Mouse (Mus musculus): ENCODE results near the gene Ndrg3. TPM values are rescaled to one million over a fixed set of nuclear protein-coding genes. Genes with fewer than 3 reads are reported as not detected.
"Not testable (repeated sequence)": the region's sequence is repeated elsewhere in the genome, so short reads cannot be mapped to it uniquely, and the experiment has no call there.

Ndrg3 gene
- polyA plus RNA-seq, 1 experiment from 2014 or later: 123 TPM

GRCm38 (mm10) chr2:156958496-156959252, 33.2 kb downstream of the Ndrg3 start:
- no peak for ATAC-seq (replicated peaks)
- Histone ChIP-seq H3K4me1 (peaks cover 8% of the 10 kb centered on the region; the same call in 1 of the 2 replicates), H3K27me3 (no peaks in the 10 kb centered on the region), H3K9ac (replicated peaks) (no peak overlapping the region), H3K9me3 (no peaks in the 10 kb centered on the region), H3K4me2 (replicated peaks) (no peak overlapping the region), H3K4me3 (no peak overlapping the region), H3K36me3 (no peaks in the 10 kb centered on the region), H3K27ac (replicated peaks) (no peak overlapping the region)
- 85% methylated on average over 9 of the region's 9 CpGs for WGBS

GRCm38 (mm10) chr2:156957035-156957434, 34.8 kb downstream of the Ndrg3 start:
- Histone ChIP-seq H3K27ac (replicated peaks) (no peak overlapping the region), H3K36me3 (no peaks in the 10 kb centered on the region), H3K9me3 (no peaks in the 10 kb centered on the region), H3K4me2 (replicated peaks) (no peak overlapping the region), H3K9ac (replicated peaks) (no peak overlapping the region), H3K27me3 (no peaks in the 10 kb centered on the region), H3K4me1 (peaks cover 8% of the 10 kb centered on the region; the same call in 1 of the 2 replicates), H3K4me3 (no peak overlapping the region)
- no peak for ATAC-seq (replicated peaks)
- 82% methylated on average over 2 of the region's 2 CpGs for WGBS

DNA sequence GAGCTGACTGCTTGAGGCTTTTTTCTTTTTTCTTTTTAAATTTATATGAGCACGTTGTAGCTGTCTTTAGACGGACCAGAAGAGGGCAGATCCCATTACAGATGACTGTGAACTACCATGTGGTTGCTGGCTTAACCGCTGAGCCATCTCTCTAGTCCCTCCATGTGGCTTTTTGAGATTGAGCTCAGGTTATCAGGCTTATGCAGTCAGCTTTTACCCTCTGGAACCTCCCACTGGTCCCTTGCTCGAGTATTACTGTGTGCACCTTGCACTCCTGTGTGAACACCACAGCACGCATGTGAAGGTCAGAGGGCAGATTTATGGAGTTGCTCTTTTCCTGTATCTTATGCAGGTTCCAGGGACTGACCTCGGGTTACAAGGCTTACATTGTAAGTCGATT, 35.5 kb downstream of the Ndrg3 start:
- no peak overlapping the region for H3K4me2 ChIP-seq (replicated peaks)
- no peak overlapping the region for H3K27ac ChIP-seq (replicated peaks)
- H3K36me3 ChIP-seq: no peaks in the 10 kb centered on the region
- WGBS: 78% methylated on average over 7 of the region's 7 CpGs
- H3K4me1 ChIP-seq: peaks cover 8% of the 10 kb centered on the region; the same call in 1 of the 2 replicates
- no peaks in the 10 kb centered on the region for H3K9me3 ChIP-seq
- no peak overlapping the region for H3K4me3 ChIP-seq
- no peak overlapping the region for H3K9ac ChIP-seq (replicated peaks)
- ATAC-seq (replicated peaks): no peak
- H3K27me3 ChIP-seq: no peaks in the 10 kb centered on the region

DNA sequence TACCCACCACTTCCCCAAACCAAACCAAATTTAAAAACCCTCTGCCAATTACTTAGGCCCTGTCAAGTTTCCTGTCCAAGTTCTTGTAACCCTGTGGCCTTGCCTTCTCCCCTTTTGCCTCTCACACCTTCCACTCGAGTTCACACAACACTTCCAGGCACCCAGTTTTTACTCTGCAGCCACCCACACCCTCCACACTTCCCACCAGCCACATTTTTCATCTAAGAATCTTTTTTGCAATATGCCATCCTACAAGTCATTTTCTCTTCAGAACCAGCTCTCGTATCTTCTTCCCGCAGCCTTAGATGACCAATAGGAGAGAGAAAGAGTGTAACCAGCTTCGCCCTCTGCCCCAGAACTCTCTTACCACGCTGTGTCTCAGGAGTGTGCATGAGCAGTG, 37.4 kb downstream of the Ndrg3 start:
- no peaks in the 10 kb centered on the region for H3K27me3 ChIP-seq
- ATAC-seq (replicated peaks): no peak
- H3K36me3 ChIP-seq: peaks cover 5% of the 10 kb centered on the region; the same call in 1 of the 2 replicates
- peak overlapping the region; percentile 16; the same call in 1 of the 2 replicates for H3K27ac ChIP-seq (replicated peaks)
- no peak overlapping the region for H3K9ac ChIP-seq (replicated peaks)
- H3K4me2 ChIP-seq (replicated peaks): no peak overlapping the region
- peaks cover 11% of the 10 kb centered on the region for H3K4me1 ChIP-seq
- no peaks in the 10 kb centered on the region for H3K9me3 ChIP-seq
- WGBS: 89% methylated on average over 5 of the region's 5 CpGs
- H3K4me3 ChIP-seq: no peak overlapping the region

GRCm38 (mm10) chr2:156951301-156952094, 40.4 kb downstream of the Ndrg3 start:
- Histone ChIP-seq H3K27ac (replicated peaks) (peak overlapping the region; percentile 67), H3K27me3 (no peaks in the 10 kb centered on the region), H3K36me3 (peaks cover 20% of the 10 kb centered on the region), H3K4me2 (replicated peaks) (no peak overlapping the region), H3K9me3 (no peaks in the 10 kb centered on the region), H3K4me1 (peaks cover 8% of the 10 kb centered on the region; the same call in 1 of the 2 replicates), H3K9ac (replicated peaks) (no peak overlapping the region), H3K4me3 (no peak overlapping the region)
- ATAC-seq (replicated peaks): no peak
- 92% methylated on average over 10 of the region's 10 CpGs for WGBS

GRCm38 (mm10) chr2:156950816-156951215, 41.0 kb downstream of the Ndrg3 start:
- Histone ChIP-seq H3K4me2 (replicated peaks) (no peak overlapping the region), H3K27me3 (no peaks in the 10 kb centered on the region), H3K36me3 (peaks cover 21% of the 10 kb centered on the region), H3K4me1 (peaks cover 8% of the 10 kb centered on the region; the same call in 1 of the 2 replicates), H3K27ac (replicated peaks) (peak overlapping the region; percentile 67), H3K4me3 (no peak overlapping the region), H3K9ac (replicated peaks) (no peak overlapping the region), H3K9me3 (no peaks in the 10 kb centered on the region)
- no peak for ATAC-seq (replicated peaks)
- WGBS: 65% methylated on average over 3 of the region's 3 CpGs

GRCm38 (mm10) chr2:156941523-156941922, 50.3 kb downstream of the Ndrg3 start:
- not testable (repeated sequence) for H3K27me3 ChIP-seq; H3K4me3 ChIP-seq; H3K4me1 ChIP-seq; ATAC-seq (replicated peaks); H3K9me3 ChIP-seq; H3K4me2 ChIP-seq (replicated peaks); H3K27ac ChIP-seq (replicated peaks); H3K9ac ChIP-seq (replicated peaks)
- peaks cover 26% of the 10 kb centered on the region for H3K36me3 ChIP-seq
- 90% methylated on average over 9 of the region's 9 CpGs for whole genome bisulfite sequencing

- ATAC-seq (replicated peaks); H3K27ac ChIP-seq (replicated peaks); H3K4me3 ChIP-seq; H3K4me1 ChIP-seq; H3K4me2 ChIP-seq (replicated peaks); H3K9me3 ChIP-seq; H3K27me3 ChIP-seq; H3K9ac ChIP-seq (replicated peaks): not testable (repeated sequence)
- peaks cover 34% of the 10 kb centered on the region for H3K36me3 ChIP-seq
- 66% methylated on average over 6 of the region's 6 CpGs for WGBS
Measured at GRCm38 (mm10) chr2:156939926-156940325, 51.9 kb downstream of the Ndrg3 start.

GRCm38 (mm10) chr2:156937795-156938194, 54.1 kb downstream of the Ndrg3 start:
- Histone ChIP-seq H3K27me3 (no peaks in the 10 kb centered on the region), H3K4me2 (replicated peaks) (no peak overlapping the region), H3K9me3 (no peaks in the 10 kb centered on the region), H3K27ac (replicated peaks) (no peak overlapping the region), H3K36me3 (peaks cover 31% of the 10 kb centered on the region), H3K4me3 (no peak overlapping the region), H3K4me1 (no peaks in the 10 kb centered on the region), H3K9ac (replicated peaks) (no peak overlapping the region)
- no peak for ATAC-seq (replicated peaks)
- 88% methylated on average over 2 of the region's 2 CpGs for WGBS

DNA sequence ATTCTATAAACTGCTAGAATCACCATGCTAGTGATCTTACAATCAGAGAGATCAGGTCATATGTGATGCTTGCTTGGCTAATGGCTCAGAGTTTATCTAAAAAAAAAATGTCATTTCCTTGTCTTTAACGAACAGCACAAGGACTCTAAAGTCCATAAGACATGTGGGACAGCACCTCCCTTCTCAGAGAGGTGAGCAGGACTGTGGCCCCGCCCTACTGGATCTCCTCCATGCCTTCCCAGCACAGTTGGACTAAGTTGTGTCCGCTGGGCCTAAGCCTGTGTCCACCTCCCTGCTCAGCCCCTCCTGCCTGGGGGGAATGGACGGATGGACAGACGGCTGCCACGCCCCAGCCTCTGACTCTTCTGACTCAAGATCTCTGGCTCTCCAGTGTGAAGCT, 56.9 kb downstream of the Ndrg3 start:
- Histone ChIP-seq H3K4me1 (no peaks in the 10 kb centered on the region), H3K27me3 (no peaks in the 10 kb centered on the region), H3K36me3 (peaks cover 40% of the 10 kb centered on the region), H3K27ac (replicated peaks) (no peak overlapping the region), H3K4me3 (no peak overlapping the region), H3K9ac (replicated peaks) (no peak overlapping the region), H3K9me3 (no peaks in the 10 kb centered on the region), H3K4me2 (replicated peaks) (no peak overlapping the region)
- no peak for ATAC-seq (replicated peaks)
- 90% methylated on average over 6 of the region's 6 CpGs for WGBS

DNA sequence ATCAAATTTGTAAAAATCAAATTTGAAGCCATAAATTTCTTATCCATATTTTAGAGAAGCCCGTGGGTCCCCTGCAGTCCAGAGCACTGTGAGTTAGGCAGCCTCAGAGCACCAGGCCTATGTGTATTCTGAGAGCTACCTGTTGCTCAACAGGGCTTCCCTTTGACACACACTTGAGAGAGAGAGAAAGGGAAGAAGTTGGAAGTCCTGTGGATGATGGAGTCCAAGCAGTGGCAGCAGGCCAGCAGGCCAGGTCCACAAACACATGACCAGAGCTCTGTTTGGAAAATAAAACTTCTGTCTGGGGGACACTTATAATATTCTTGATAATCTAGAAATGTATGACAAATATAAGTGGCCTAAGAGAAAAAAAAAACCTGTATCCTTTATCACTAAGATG, 58.4 kb downstream of the Ndrg3 start:
- Histone ChIP-seq H3K4me1 (no peaks in the 10 kb centered on the region), H3K9me3 (no peaks in the 10 kb centered on the region), H3K4me2 (replicated peaks) (no peak overlapping the region), H3K9ac (replicated peaks) (no peak overlapping the region), H3K27me3 (no peaks in the 10 kb centered on the region), H3K4me3 (no peak overlapping the region), H3K27ac (replicated peaks) (no peak overlapping the region), H3K36me3 (peaks cover 39% of the 10 kb centered on the region)
- 90% methylated on average over 1 of the region's 1 CpGs for WGBS
- ATAC-seq (replicated peaks): no peak

GRCm38 (mm10) chr2:156931421-156931820, 60.4 kb downstream of the Ndrg3 start:
- no peak overlapping the region for H3K9ac ChIP-seq (replicated peaks)
- no peak overlapping the region for H3K4me3 ChIP-seq
- H3K9me3 ChIP-seq: no peaks in the 10 kb centered on the region
- H3K4me2 ChIP-seq (replicated peaks): no peak overlapping the region
- ATAC-seq (replicated peaks): no peak
- no peak overlapping the region for H3K27ac ChIP-seq (replicated peaks)
- no peaks in the 10 kb centered on the region for H3K4me1 ChIP-seq
- 95% methylated on average over 2 of the region's 2 CpGs for WGBS
- H3K27me3 ChIP-seq: no peaks in the 10 kb centered on the region
- H3K36me3 ChIP-seq: peaks cover 38% of the 10 kb centered on the region
